Mouse (Mus musculus) hindbrain, embryonic 10.5 days (tissue): ENCODE results near the gene Osbpl3. TPM values are rescaled to one million over a fixed set of nuclear protein-coding genes. Genes with fewer than 3 reads are reported as not detected.

Experiments
- DNase-seq: peaks from one replicate; pipeline ENCODE4 v3.0.0-alpha.2; 2017; ENCODE audit warnings: low spot score
- H3K27ac ChIP-seq: fragments of 300-500 bp; sonication (generic); 2 replicates; pipeline ENCODE4 v1.5.1; 2016; ENCODE audit warnings: mild to moderate bottlenecking, moderate library complexity
- H3K27me3 ChIP-seq: fragments of 300-500 bp; sonication (generic); 2 replicates; pipeline ENCODE4 v1.6.1; 2016; ENCODE audit warnings: mild to moderate bottlenecking; ENCODE audit not compliant: poor library complexity, insufficient read depth, severe bottlenecking
- H3K36me3 ChIP-seq: fragments of 300-500 bp; sonication (generic); 2 replicates; pipeline ENCODE4 v1.6.1; 2016; ENCODE audit warnings: mild to moderate bottlenecking, moderate library complexity
- H3K4me1 ChIP-seq: fragments of 300-500 bp; sonication (generic); replicated peaks from 2 replicates; pipeline ENCODE4 v1.6.1; 2016; ENCODE audit warnings: mild to moderate bottlenecking
- H3K4me3 ChIP-seq: fragments of 300-500 bp; sonication (generic); 2 replicates; pipeline ENCODE4 v1.5.1; 2016; ENCODE audit warnings: mild to moderate bottlenecking, moderate library complexity
- H3K9me3 ChIP-seq: fragments of 300-500 bp; sonication (generic); 2 replicates; pipeline ENCODE4 v1.6.1; 2016; ENCODE audit warnings: mild to moderate bottlenecking, moderate library complexity
- WGBS: fragments of 180-500 bp; shearing (Covaris S2); methylation state at CpG from one replicate; pipeline ENCODE4 v1.1.7; 2016; 5-methylcytosine and 5-hydroxymethylcytosine counted together
- polyA plus RNA-seq: library from polyadenylated mRNA; unstranded; fragments of >200 nt; fragmentation: Nextera tagmentation; extraction: Ambion mirVana; gene quantifications from 2 replicates; pipeline ENCODE4 v1.2.1, GENCODE M21; 2016

Gene Osbpl3
- polyA plus RNA-seq, 1 experiment from 2014 or later, result 6.2 TPM

DNA sequence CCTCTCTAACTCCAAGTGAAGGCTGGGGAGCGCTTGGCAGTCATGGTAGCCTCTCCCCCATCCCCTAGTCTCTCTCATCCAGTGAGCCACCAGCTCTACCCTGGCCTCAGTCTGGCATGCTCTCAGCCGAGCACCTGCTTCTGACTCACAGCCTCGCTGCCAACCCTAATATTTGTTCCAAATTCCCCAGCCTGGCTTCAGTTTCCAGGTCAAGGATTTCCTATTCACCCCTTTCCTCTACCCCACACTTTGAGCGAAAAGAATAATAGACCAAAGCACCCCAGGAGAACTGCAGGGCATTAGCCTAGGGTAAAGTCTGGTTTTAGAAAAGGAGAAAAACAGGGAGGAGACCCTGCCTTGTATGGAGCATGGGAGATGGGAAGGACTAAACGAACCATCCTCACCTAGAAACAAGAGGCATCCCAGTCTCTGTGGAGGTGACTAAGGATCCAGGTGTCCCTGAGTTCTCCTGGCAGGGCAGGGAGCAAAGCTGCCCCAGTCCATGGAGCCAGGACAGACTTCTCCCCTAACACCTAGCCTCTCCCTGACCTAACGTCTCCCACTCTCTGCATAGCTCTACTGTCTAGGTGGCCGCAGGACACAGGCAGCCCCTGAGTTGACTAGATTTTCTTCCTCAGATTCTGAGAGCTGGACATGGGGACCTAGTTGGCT is 60.2 kb downstream of the Osbpl3 start:
- peaks cover 8% of the 10 kb centered on the region; the same call in 1 of the 2 replicates for H3K4me1 ChIP-seq
- WGBS, result 75% methylated on average over 7 of the region's 7 CpGs
- no peak overlapping the region for H3K27ac ChIP-seq
- H3K36me3 ChIP-seq, result no peaks in the 10 kb centered on the region
- H3K27me3 ChIP-seq, result no peaks in the 10 kb centered on the region
- DNase-seq, result no peak
- no peaks in the 10 kb centered on the region for H3K9me3 ChIP-seq
- H3K4me3 ChIP-seq, result no peak overlapping the region

DNA sequence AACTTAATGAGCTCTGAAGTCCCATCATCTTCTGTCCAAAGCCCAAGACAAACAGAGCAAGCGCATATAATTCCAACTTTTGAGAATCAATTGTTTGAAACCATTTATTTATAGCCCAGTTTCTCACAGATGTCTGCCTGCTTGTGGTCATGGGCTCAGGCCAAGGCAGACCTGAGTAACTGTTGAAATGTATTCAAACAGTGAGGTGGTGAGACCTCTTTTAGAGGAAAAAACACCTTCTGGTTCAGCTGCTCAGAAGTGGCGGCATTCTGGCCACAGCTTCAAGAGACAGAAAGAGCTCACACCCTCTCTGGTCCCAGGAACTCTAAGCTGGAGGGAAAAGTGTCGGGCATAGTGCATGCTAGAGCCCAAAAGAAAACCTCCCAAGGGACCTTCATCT is 61.6 kb downstream of the Osbpl3 start:
- peaks cover 6% of the 10 kb centered on the region; the same call in 1 of the 2 replicates for H3K4me1 ChIP-seq
- 80% methylated on average over 3 of the region's 3 CpGs for WGBS
- H3K36me3 ChIP-seq, result no peaks in the 10 kb centered on the region
- no peak overlapping the region for H3K27ac ChIP-seq
- H3K4me3 ChIP-seq, result no peak overlapping the region
- H3K9me3 ChIP-seq, result no peaks in the 10 kb centered on the region
- H3K27me3 ChIP-seq, result no peaks in the 10 kb centered on the region
- DNase-seq, result no peak

DNA sequence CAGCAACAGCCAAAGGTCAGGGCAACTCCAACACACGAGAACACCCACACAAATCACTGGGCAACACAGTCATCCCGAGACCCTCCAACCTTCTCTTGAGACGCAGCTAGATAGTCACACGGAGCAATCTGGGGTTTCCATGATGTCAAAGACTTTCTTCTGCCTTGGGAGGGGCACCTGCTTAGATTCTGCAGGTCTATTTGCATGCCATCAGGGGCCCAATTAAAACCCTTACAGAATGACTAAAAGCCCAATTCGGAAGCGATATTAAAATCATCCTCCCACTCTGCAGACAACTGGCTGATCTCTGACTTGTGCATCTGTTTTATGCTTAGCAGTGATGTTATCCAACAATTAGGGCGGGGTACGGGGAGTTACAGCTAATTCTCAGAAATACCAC is 62.0 kb downstream of the Osbpl3 start:
- WGBS, result 92% methylated on average over 8 of the region's 8 CpGs
- Histone ChIP-seq H3K4me3 (no peak overlapping the region), H3K9me3 (no peaks in the 10 kb centered on the region), H3K36me3 (no peaks in the 10 kb centered on the region), H3K27ac (no peak overlapping the region), H3K27me3 (no peaks in the 10 kb centered on the region), H3K4me1 (peaks cover 5% of the 10 kb centered on the region; the same call in 1 of the 2 replicates)
- no peak for DNase-seq

DNA sequence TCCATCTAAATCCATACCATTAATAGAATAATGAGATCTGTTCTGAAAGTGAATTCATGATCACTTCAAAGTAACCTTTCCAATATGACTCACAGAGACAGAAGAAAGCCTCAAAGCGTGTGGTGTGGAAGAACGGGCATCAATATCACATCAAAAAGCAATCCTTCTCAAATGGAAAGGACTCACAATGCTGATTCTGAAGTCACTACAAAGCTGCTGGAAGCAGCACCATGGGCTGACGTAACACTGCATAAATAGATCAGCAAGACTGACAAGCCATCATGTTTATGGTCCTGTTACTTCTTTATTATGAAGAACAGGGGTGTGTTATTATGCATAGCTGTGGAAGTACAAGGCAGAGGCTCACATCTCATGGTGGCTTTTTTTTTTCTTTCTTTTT is 64.0 kb downstream of the Osbpl3 start:
- 86% methylated on average over 3 of the region's 3 CpGs for WGBS

DNA sequence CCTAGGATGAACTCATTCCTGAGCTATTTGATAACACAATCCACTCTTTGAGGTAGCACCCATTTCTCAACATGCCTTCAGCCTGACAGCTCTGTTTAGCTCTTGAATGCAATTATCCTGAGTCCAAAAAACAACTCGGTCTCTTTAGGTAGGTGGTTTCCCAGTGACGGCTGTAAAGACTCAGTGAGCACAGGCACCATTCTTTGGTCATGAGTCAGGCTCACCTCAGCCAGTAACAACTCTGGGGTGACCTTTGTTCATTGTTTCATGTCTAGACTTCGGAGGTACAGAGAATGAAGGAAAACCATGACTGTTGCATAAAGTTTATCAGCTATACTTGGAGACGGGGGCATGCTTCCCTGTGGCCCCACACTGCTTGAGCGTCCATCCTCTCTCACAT is 65.7 kb downstream of the Osbpl3 start:
- Histone ChIP-seq H3K36me3 (no peaks in the 10 kb centered on the region), H3K4me3 (no peak overlapping the region), H3K9me3 (no peaks in the 10 kb centered on the region), H3K4me1 (no peaks in the 10 kb centered on the region), H3K27ac (no peak overlapping the region), H3K27me3 (no peaks in the 10 kb centered on the region)
- no peak for DNase-seq
- 80% methylated on average over 5 of the region's 5 CpGs for WGBS

More for the DNA sequence above, 64.0 kb downstream of the Osbpl3 start:
- Histone ChIP-seq H3K4me1 (0 out of 2 replicates have a peak, but pooled peaks cover 2% of the 10 kb centered on the region), H3K36me3 (no peaks in the 10 kb centered on the region), H3K27me3 (no peaks in the 10 kb centered on the region), H3K9me3 (no peaks in the 10 kb centered on the region), H3K27ac (no peak overlapping the region), H3K4me3 (no peak overlapping the region)
- no peak for DNase-seq

DNA sequence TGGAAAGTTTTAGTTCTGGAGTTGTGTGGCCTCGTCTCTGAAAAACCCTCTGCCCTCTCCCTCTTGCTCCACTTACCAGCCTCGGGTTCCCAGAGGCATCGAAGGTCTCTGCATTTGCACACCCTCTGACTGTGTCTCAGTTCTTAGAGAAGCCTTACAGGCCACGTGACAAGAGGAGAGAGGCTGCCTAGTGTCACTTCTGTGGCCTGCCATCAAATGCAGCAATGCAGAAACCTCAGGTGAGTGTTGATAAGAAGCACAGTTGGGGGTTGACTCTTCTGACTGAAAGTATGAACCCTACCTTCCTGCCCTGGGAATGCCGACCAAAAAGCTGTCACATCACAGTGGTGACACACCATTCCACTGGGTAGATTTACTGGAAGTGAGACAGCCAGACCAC is 68.4 kb downstream of the Osbpl3 start:
- no peak for DNase-seq
- Histone ChIP-seq H3K4me3 (no peak overlapping the region), H3K9me3 (no peaks in the 10 kb centered on the region), H3K4me1 (0 out of 2 replicates have a peak, but pooled peaks cover 4% of the 10 kb centered on the region), H3K27ac (no peak overlapping the region), H3K36me3 (no peaks in the 10 kb centered on the region), H3K27me3 (no peaks in the 10 kb centered on the region)
- WGBS, result 72% methylated on average over 5 of the region's 5 CpGs

DNA sequence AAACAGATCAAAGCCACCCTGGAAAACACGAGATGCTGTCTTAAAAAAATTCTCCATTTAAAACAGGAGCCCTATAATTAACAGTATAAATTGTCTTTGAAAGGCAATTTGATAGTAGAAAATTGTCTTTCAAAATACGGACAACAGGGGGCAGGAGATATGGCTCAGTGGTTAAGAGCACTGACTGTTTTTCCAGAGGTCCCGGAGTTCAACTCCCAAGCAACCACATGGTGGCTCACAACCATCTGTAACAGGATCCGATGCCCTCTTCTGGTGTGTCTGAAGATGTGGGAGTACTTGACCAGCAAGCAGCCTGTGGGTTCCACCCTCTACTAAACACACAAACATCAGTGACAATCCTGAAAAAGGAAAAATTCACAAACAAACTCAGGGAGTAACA is 69.5 kb downstream of the Osbpl3 start:
- Histone ChIP-seq H3K4me1 (peaks cover 11% of the 10 kb centered on the region), H3K4me3 (no peak overlapping the region), H3K36me3 (no peaks in the 10 kb centered on the region), H3K27ac (no peak overlapping the region), H3K9me3 (no peaks in the 10 kb centered on the region), H3K27me3 (no peaks in the 10 kb centered on the region)
- WGBS, result 84% methylated on average over 4 of the region's 4 CpGs
- no peak for DNase-seq

DNA sequence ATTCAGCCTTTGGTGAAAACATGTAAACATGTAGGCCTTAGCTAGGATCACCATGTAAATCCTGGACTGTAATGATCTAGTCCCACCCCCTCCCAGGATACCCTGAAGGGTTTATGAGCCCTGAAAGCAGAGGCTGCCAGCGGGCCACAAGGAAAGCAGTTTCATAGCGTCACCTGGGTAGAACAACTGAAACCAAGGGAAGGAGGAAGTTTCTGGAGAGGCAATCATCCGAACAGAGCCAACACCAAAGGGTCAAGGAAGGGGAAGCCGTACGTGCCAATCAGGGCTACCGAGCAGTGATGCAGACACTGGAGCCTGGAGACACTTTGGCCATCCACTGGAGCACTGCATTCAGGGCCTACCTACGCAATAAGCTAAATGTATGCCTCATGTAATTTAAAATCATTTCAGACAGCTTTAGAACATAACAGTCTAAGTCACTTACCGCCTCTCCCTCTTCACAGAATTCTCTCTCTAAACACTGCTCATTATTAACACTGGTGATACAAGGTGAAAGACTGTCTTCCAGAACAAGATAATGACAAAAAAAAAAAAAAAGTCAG is 70.5 kb downstream of the Osbpl3 start:
- 88% methylated on average over 8 of the region's 8 CpGs for WGBS
- no peaks in the 10 kb centered on the region for H3K27me3 ChIP-seq
- no peak for DNase-seq
- no peak overlapping the region for H3K4me3 ChIP-seq
- H3K36me3 ChIP-seq, result no peaks in the 10 kb centered on the region
- no peaks in the 10 kb centered on the region for H3K9me3 ChIP-seq
- H3K27ac ChIP-seq, result no peak overlapping the region
- peaks cover 11% of the 10 kb centered on the region for H3K4me1 ChIP-seq

DNA sequence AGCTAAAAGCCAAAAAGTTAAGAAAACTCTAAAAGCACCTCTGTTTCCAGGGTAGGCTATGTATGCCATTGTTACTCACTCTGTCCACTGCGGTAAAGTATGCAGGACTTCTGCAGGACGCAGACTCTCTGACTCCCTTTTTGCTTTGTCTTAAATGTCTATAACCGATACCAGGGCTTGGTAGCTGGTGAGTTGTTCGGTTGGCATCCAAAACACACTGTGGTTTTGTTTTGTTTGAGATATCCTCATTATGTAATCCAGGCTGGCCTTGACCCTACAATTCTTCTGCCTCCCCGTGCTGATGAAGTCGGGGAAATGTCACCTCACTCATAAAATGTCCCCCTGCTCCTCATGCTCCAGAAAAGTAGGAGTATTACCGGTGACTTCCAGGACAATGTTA is 73.3 kb downstream of the Osbpl3 start:
- no peaks in the 10 kb centered on the region for H3K36me3 ChIP-seq
- no peak overlapping the region for H3K27ac ChIP-seq
- no peak for DNase-seq
- H3K9me3 ChIP-seq, result no peaks in the 10 kb centered on the region
- H3K4me1 ChIP-seq, result peaks cover 11% of the 10 kb centered on the region
- WGBS, result 89% methylated on average over 7 of the region's 7 CpGs
- H3K4me3 ChIP-seq, result no peak overlapping the region
- no peaks in the 10 kb centered on the region for H3K27me3 ChIP-seq

DNA sequence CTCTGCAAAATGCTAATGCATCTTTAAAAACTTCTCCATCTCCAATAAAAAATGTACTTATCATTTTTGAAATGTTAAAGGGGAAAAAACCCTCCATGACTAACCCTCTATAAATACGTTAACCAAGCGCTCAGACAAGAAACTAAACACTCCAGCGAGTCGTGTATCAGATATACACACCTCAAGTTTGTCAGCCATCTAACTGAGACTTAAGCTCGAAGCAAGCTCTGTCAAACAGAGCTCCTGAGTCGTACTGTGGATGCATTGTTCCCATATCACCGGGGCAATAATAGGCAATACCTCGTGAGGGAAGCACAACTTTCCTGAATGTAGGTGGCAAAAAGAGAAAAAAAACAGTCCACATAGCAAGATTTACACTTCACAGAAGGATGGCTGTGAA is 73.8 kb downstream of the Osbpl3 start:
- 69% methylated on average over 8 of the region's 8 CpGs for WGBS
- DNase-seq, result no peak
- H3K9me3 ChIP-seq, result no peaks in the 10 kb centered on the region
- H3K27ac ChIP-seq, result no peak overlapping the region
- H3K36me3 ChIP-seq, result no peaks in the 10 kb centered on the region
- no peak overlapping the region for H3K4me3 ChIP-seq
- no peaks in the 10 kb centered on the region for H3K27me3 ChIP-seq
- H3K4me1 ChIP-seq, result peaks cover 11% of the 10 kb centered on the region

DNA sequence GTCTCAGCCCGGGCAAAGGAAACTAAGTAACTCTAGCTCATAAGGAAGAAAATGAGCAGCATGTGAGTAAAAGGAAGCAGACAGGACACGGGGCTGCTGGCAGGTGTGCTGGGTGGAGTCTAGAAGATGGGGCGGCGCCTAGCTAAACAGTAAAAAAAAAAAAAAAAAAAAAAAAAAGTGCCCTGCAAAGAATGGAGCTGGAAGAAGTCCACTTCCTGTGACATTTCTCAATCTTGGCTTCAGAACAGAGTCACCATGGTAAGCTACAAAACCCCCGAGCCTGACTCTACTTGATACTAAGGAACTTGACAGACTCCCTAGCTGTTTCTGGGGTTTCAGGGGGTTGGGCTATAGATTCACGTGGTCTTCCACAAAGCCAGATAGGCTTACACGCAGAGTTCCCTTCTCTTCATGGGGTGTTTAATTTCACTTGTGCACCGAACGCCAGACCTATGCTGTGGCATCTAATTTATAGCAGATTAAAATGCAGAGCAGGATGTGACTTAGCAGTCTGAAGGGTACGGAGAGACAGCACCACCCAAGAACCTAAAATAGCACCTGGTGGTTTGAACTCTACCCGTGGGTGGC is 74.4 kb downstream of the Osbpl3 start:
- Histone ChIP-seq H3K27ac (no peak overlapping the region), H3K36me3 (no peaks in the 10 kb centered on the region), H3K4me3 (no peak overlapping the region), H3K4me1 (peaks cover 11% of the 10 kb centered on the region), H3K27me3 (no peaks in the 10 kb centered on the region), H3K9me3 (no peaks in the 10 kb centered on the region)
- WGBS, result 49% methylated on average over 11 of the region's 11 CpGs
- DNase-seq, result no peak

DNA sequence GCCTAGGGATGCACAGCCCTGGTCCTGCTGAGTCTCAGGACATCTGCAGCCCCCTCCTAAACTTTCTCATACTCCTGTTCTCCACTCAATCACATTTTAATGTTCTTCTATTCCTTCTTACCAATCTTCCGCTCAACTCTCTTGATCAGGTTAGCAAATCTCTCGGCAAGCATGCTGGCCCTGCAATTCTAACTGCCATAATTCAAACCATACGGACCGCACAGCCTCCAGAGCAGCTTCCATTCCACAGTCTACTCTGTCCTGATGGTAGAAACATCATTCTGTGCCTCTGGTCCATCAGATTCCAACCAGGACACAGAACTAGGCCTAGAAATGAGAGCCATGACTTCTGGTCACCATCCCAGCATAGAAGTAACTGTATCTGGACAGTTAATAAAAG is 76.3 kb downstream of the Osbpl3 start:
- H3K9me3 ChIP-seq, result no peaks in the 10 kb centered on the region
- peaks cover 11% of the 10 kb centered on the region for H3K4me1 ChIP-seq
- DNase-seq, result no peak
- H3K27ac ChIP-seq, result no peak overlapping the region
- H3K36me3 ChIP-seq, result no peaks in the 10 kb centered on the region
- no peaks in the 10 kb centered on the region for H3K27me3 ChIP-seq
- 84% methylated on average over 4 of the region's 4 CpGs for WGBS
- H3K4me3 ChIP-seq, result no peak overlapping the region

DNA sequence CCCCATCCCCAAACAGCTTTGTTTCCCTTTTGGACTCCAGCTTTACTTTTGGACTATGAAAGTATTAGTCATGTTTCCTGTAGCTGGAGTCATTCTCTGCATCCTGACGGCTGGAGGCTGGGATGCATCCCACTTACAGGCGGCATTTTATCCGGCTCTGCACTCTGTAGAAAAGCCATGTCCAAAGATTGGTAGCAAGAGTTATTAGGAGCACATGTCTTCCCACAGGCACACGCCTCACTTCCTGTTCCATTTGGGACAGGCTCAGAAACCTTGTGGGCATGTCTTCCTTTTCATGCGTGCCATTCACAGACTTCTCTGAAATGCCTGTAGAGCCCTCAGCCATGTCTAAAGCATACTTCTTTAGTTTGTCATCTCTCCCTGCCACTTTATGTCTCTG is 76.9 kb downstream of the Osbpl3 start:
- no peak for DNase-seq
- no peaks in the 10 kb centered on the region for H3K9me3 ChIP-seq

More for the DNA sequence above, 76.9 kb downstream of the Osbpl3 start:
- no peaks in the 10 kb centered on the region for H3K27me3 ChIP-seq
- WGBS, result 83% methylated on average over 5 of the region's 5 CpGs
- H3K27ac ChIP-seq, result no peak overlapping the region
- no peaks in the 10 kb centered on the region for H3K36me3 ChIP-seq
- H3K4me1 ChIP-seq, result peaks cover 11% of the 10 kb centered on the region
- no peak overlapping the region for H3K4me3 ChIP-seq
